14 mouse cellular contexts compared by ENCODE assay signal in the genomic region with DNA sequence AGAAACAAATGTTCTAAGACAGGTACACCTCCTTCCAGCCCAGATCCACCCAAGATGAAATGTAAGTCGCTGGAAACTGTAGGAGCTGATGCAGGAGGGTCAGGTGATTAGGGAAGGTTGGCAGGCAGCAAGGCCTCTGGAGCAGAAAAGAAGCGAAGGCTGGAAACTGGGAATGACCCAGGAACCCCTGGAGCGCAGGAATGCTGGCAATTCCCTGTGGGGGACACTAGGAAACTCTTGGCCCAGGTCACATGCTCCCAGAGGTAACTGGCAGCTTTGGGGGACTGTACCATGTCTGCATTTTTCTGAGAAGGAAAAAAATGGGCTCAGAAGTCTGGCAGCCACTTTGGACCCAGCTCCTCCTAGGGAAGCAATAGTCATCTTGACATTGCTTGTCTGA.
DNase-seq lines count a peak whose midpoint lies in the region; ATAC-seq and TF ChIP-seq lines count a peak whose summit lies in the region.
"Had no signal": no experiment of that assay in that cellular context is flagged by ENCODE, and none has a peak within 500 bp of the region (broad histone marks: within the 10 kb centered on the region; RNA-seq: fewer than 3 reads in every experiment).

No protein-coding gene starts in this region.

- WGBS in forebrain, embryonic 10.5 days = 21% methylated on average over 3 of the region's 3 CpGs
- WGBS in forebrain, embryonic 16.5 days = 20% methylated on average over 3 of the region's 3 CpGs
- 28% methylated on average over 3 of the region's 3 CpGs for WGBS in kidney, adult 2 months
- WGBS in hindbrain, postnatal 0 days = 20% methylated on average over 3 of the region's 3 CpGs

- DNase-seq in forebrain, embryonic 10.5 days (ENCODE audit: extremely low spot score, low spot score) = no peak
- DNase-seq in ES-E14 (ENCODE audit: low read depth, low spot score) (peak; percentile 53), adipocyte (ENCODE audit: low spot score) (no peak)
- peak; percentile 97 for DNase-seq in kidney, adult 2 months
- DNase-seq in kidney, postnatal 25 days = peak; percentile 86 to 93
- DNase-seq in hindbrain, postnatal 0 days (ENCODE audit: low spot score) = no peak
- DNase-seq: cerebellum, postnatal 25 days; liver; thymus, postnatal 14 days had no signal

- H3K27me3 ChIP-seq in forebrain, embryonic 10.5 days (ENCODE audit: poor library complexity, severe bottlenecking) = no peaks in the 10 kb centered on the region
- no peaks in the 10 kb centered on the region for H3K27me3 ChIP-seq in forebrain, embryonic 16.5 days (replicated peaks; ENCODE audit: control insufficient read depth, insufficient read depth, low read length)
- no peaks in the 10 kb centered on the region for H3K27me3 ChIP-seq in kidney, adult 2 months (replicated peaks; ENCODE audit: control insufficient read depth, insufficient read depth, low read length)
- no peaks in the 10 kb centered on the region for H3K27me3 ChIP-seq in hindbrain, postnatal 0 days (ENCODE audit: insufficient read depth, low read length)
- H3K27me3 ChIP-seq: heart, embryonic 15.5 days; hindbrain, embryonic 15.5 days; midbrain, embryonic 15.5 days had no signal

- H3K4me2 ChIP-seq in forebrain, embryonic 16.5 days (ENCODE audit: low read length) = no peak overlapping the region
- H3K4me2 ChIP-seq in hindbrain, postnatal 0 days (ENCODE audit: low read depth, low read length) = no peak overlapping the region
- H3K4me2 ChIP-seq: heart, embryonic 15.5 days; hindbrain, embryonic 15.5 days; midbrain, embryonic 15.5 days had no signal

- no peak for TF ChIP-seq CTCF in kidney, adult 2 months (conservative IDR thresholded peaks at IDR 0.05; ENCODE audit: insufficient read depth, insufficient read length, low read depth, low read length)
- no peak for TF ChIP-seq CTCF in hindbrain, postnatal 0 days (IDR thresholded peaks at IDR 0.05; ENCODE audit: low read depth)

- H3K36me3 ChIP-seq in forebrain, embryonic 10.5 days (replicated peaks) = no peaks in the 10 kb centered on the region
- H3K36me3 ChIP-seq in forebrain, embryonic 16.5 days (ENCODE audit: control insufficient read depth, insufficient read depth) = no peaks in the 10 kb centered on the region
- H3K36me3 ChIP-seq in ES-E14 (ENCODE audit: control insufficient read depth, insufficient read depth, low read length, poor library complexity, severe bottlenecking) = peaks cover 4% of the 10 kb centered on the region; the same call in 1 of the 2 replicates
- H3K36me3 ChIP-seq in kidney, adult 2 months (ENCODE audit: control insufficient read depth, insufficient read depth, low read length) = no peaks in the 10 kb centered on the region
- no peaks in the 10 kb centered on the region for H3K36me3 ChIP-seq in hindbrain, postnatal 0 days (ENCODE audit: insufficient read depth, low read length)
- H3K36me3 ChIP-seq: heart, embryonic 15.5 days; hindbrain, embryonic 15.5 days; midbrain, embryonic 15.5 days had no signal

- no peaks in the 10 kb centered on the region for H3K9me3 ChIP-seq in forebrain, embryonic 10.5 days
- H3K9me3 ChIP-seq in forebrain, embryonic 16.5 days (ENCODE audit: control insufficient read depth, low read length) = no peaks in the 10 kb centered on the region
- no peaks in the 10 kb centered on the region for H3K9me3 ChIP-seq in ES-E14 (ENCODE audit: control insufficient read depth, insufficient read depth, low read depth, low read length)
- no peaks in the 10 kb centered on the region for H3K9me3 ChIP-seq in hindbrain, postnatal 0 days (ENCODE audit: low read length)
- H3K9me3 ChIP-seq: heart, embryonic 15.5 days; hindbrain, embryonic 15.5 days; midbrain, embryonic 15.5 days had no signal

- no peak for TF ChIP-seq POLR2A in kidney, adult 2 months (IDR thresholded peaks at IDR 0.05; ENCODE audit: low read depth, low read length)

- H3K4me3 ChIP-seq in forebrain, embryonic 10.5 days = no peak overlapping the region
- no peak overlapping the region for H3K4me3 ChIP-seq in forebrain, embryonic 16.5 days (replicated peaks; ENCODE audit: low read length)
- H3K4me3 ChIP-seq in ES-E14 (ENCODE audit: insufficient read depth in 1 of 2, low read depth in 1 of 2, low read length in 2 of 2, poor library complexity in 1 of 2, severe bottlenecking in 1 of 2) = no peak overlapping the region
- no peak overlapping the region for H3K4me3 ChIP-seq in kidney, adult 2 months (ENCODE audit: insufficient read depth, low read depth, low read length)
- no peak overlapping the region for H3K4me3 ChIP-seq in hindbrain, postnatal 0 days (ENCODE audit: low read length)
- H3K4me3 ChIP-seq: heart, embryonic 15.5 days; hindbrain, embryonic 15.5 days; midbrain, embryonic 15.5 days had no signal

- H3K4me1 ChIP-seq in forebrain, embryonic 10.5 days = peaks cover 48% of the 10 kb centered on the region
- H3K4me1 ChIP-seq in forebrain, embryonic 16.5 days (replicated peaks; ENCODE audit: control insufficient read depth, insufficient read depth, low read length) = peaks cover 5% of the 10 kb centered on the region
- peaks cover 0 to 18% of the 10 kb centered on the region in 2 experiments; a peak in 2 of 4 replicates for H3K4me1 ChIP-seq in ES-E14 (ENCODE audit: control insufficient read depth in 2 of 2, insufficient read depth in 2 of 2, low read length in 2 of 2, poor library complexity in 1 of 2)
- peaks cover 47% of the 10 kb centered on the region for H3K4me1 ChIP-seq in kidney, adult 2 months (ENCODE audit: control insufficient read depth, insufficient read depth, low read length)
- 0 out of 2 replicates have a peak, but pooled peaks cover 3% of the 10 kb centered on the region for H3K4me1 ChIP-seq in hindbrain, postnatal 0 days (ENCODE audit: insufficient read depth, low read length)
- H3K4me1 ChIP-seq: hindbrain, embryonic 15.5 days; midbrain, embryonic 15.5 days had no signal

- in situ Hi-C loops in ES-E14 (cut with MboI; ENCODE audit: low sequenced_read_pairs in 2 of 2, unreplicated experiment in 2 of 2) = no loop called here

- no peak overlapping the region for H3K9ac ChIP-seq in forebrain, embryonic 16.5 days (replicated peaks; ENCODE audit: low read depth, low read length)
- no peak overlapping the region for H3K9ac ChIP-seq in ES-E14 (ENCODE audit: insufficient read depth, low read depth, low read length, poor library complexity, severe bottlenecking)
- no peak overlapping the region for H3K9ac ChIP-seq in hindbrain, postnatal 0 days (replicated peaks; ENCODE audit: low read length)
- H3K9ac ChIP-seq: heart, embryonic 15.5 days; hindbrain, embryonic 15.5 days; midbrain, embryonic 15.5 days had no signal

- H3K27ac ChIP-seq in forebrain, embryonic 10.5 days = peak overlapping the region; percentile 9; the same call in 1 of the 2 replicates
- H3K27ac ChIP-seq in forebrain, embryonic 16.5 days (ENCODE audit: low read length) = no peak overlapping the region
- H3K27ac ChIP-seq in ES-E14 (ENCODE audit: insufficient read depth, low read depth, low read length, poor library complexity, severe bottlenecking) = peak overlapping the region; percentile 54
- H3K27ac ChIP-seq in kidney, adult 2 months (ENCODE audit: insufficient read depth, low read depth, low read length) = peak overlapping the region; percentile 97
- H3K27ac ChIP-seq in hindbrain, postnatal 0 days = no peak overlapping the region
- H3K27ac ChIP-seq: heart, embryonic 15.5 days; hindbrain, embryonic 15.5 days; midbrain, embryonic 15.5 days had no signal

- no peak for ATAC-seq in forebrain, embryonic 16.5 days
- no peak for ATAC-seq in hindbrain, postnatal 0 days
- no peak for ATAC-seq in frontal cortex, adult (ENCODE audit: low TSS enrichment)
- ATAC-seq: midbrain, embryonic 15.5 days had no signal

TF ChIP-seq in ES-E14, 5 proteins besides CTCF, POLR2A, EP300 and RAD21:
- no peak for TF ChIP-seq ZC3H11A (IDR thresholded peaks at IDR 0.05; ENCODE audit: borderline replicate concordance, low read depth, low read length)
- no peak for TF ChIP-seq CHD2 (IDR thresholded peaks at IDR 0.05; ENCODE audit: low read depth, low read length)
- TF ChIP-seq MAFK (IDR thresholded peaks at IDR 0.05; ENCODE audit: insufficient read depth, low read depth, low read length) = no peak
- no peak for TF ChIP-seq HCFC1 (IDR thresholded peaks at IDR 0.05; ENCODE audit: borderline replicate concordance, insufficient read depth, low read length)
- no peak for TF ChIP-seq ZNF384 (IDR thresholded peaks at IDR 0.05; ENCODE audit: low read depth, low read length)

Comparison
In these comparisons a context has a peak if more than half of its experiments do, and no peak if none do; other contexts are left out.
1. H3K27ac ChIP-seq: peak in forebrain, embryonic 10.5 days (single experiment), ES-E14 (single experiment) and kidney, adult 2 months (single experiment); none in forebrain, embryonic 16.5 days (single experiment) and hindbrain, postnatal 0 days (single experiment).
2. DNase-seq: peak in ES-E14 (single experiment), kidney, adult 2 months (single experiment) and kidney, postnatal 25 days (2 of 2); none in forebrain, embryonic 10.5 days (single experiment), hindbrain, postnatal 0 days (single experiment) and adipocyte (single experiment).